Mouse (Mus musculus) embryonic fibroblast, embryonic 13.5 days (primary cell): Measurements from ENCODE around the gene Kansl1l. TPM values are rescaled to one million over a fixed set of nuclear protein-coding genes. Genes with fewer than 3 reads are reported as not detected.

Experiments
- H3K27ac ChIP-seq: 2 replicates; pipeline ENCODE4 v1.5.1; 2012; ENCODE audit warnings: low read length, control low read depth, inconsistent platforms; ENCODE audit not compliant: insufficient read depth
- H3K4me1 ChIP-seq: 2 replicates; pipeline ENCODE4 v1.6.1; 2011; ENCODE audit warnings: low read length; ENCODE audit not compliant: control insufficient read depth, insufficient read depth
- H3K4me3 ChIP-seq: 2 replicates; pipeline ENCODE4 v1.5.1; 2011; ENCODE audit warnings: mild to moderate bottlenecking, control low read depth, low read length; ENCODE audit not compliant: insufficient read depth
- CTCF ChIP-seq: IDR thresholded peaks from 2 replicates; pipeline ENCODE4 v1.5.1; 2011; ENCODE audit warnings: mild to moderate bottlenecking, control low read depth, low read length, moderate library complexity, borderline replicate concordance; ENCODE audit not compliant: insufficient read depth
- POLR2A ChIP-seq: IDR thresholded peaks from 2 replicates; pipeline ENCODE4 v1.6.1; 2011; ENCODE audit warnings: low read depth, mild to moderate bottlenecking, control low read depth, low read length, moderate library complexity
- polyA plus RNA-seq: library from polyadenylated mRNA; stranded (reverse); fragments of >200 nt; gene quantifications from 2 replicates; pipeline ENCODE4 v1.2.4, GENCODE M21; 2011; ENCODE audit warnings: low read depth; ENCODE audit not compliant: missing spikeins, insufficient read length

Kansl1l gene
- polyA plus RNA-seq, 1 experiment = 20.5 TPM

DNA sequence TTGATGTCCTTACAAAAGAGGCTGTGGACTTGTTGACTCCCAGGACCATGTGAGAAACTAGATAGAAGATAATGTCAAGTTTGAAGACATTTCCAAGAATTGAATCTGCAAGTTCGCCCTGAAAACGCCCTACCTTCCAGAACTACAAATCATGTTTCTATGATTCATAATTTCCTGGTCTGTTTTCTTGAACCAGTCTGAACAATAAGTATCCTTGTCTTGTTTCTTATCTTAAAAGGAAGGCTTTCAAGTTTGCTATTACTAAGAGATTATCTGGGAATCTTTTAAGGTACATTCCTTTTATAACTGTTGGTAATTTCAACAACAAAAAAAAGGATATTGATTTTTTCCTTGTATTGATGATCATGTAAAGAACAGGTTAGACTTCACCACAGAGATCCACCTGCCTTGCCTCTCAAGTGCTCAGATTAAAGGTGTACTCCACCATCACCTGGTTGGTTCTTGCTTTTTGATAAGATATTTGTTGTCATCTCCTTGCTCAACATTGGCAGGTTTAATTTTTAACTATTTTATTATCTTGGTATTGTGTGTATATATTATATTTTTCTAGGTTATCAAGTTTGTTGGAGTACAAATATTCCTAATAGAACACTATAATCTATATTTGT, 24.4 kb downstream of the Kansl1l start:
- Histone ChIP-seq H3K4me1 (no peaks in the 10 kb centered on the region), H3K4me3 (no peak overlapping the region), H3K27ac (no peak overlapping the region)
- TF ChIP-seq POLR2A = no peak
- no peak for TF ChIP-seq CTCF

DNA sequence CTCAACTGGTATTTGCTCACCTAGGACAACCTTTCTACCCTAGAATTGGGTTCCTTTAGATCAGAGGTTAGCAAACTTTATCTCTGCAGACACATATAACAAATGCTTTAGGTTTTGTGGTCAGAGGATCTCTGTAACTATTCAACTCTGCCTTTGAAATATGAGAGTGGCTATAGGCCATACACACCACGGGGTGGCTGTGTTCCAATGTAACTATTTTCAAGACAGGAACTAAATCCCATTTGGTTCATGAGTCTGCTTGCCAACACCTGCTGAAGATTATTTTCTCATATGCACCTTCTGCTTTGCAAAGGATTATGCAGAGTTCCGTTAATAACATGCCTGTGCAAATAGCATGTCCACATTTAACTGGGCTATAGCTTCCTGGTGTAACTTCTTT, 35.1 kb downstream of the Kansl1l start:
- Histone ChIP-seq H3K4me3 (no peak overlapping the region), H3K27ac (no peak overlapping the region), H3K4me1 (no peaks in the 10 kb centered on the region)
- TF ChIP-seq POLR2A (no peak), CTCF (no peak)

DNA sequence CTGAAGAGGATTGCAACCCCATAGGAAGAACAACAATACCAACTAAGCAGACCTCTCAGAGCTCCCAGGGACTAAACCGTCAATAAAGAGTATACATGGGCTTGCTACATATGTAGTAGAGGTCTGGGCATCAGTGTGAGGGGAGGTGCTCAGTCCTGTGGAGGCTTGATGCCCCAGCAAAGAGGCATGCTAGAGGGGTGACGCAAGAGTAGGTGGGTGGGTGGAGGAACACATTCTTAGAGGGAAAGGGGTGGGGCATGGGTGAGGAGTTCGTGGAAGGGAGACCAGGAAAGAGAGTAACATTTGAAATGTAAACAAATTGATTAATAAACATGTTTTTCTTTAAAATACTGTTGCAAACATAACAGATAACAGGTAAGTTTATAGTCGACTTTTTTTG, 36.3 kb downstream of the Kansl1l start:
- H3K4me1 ChIP-seq = no peaks in the 10 kb centered on the region
- H3K4me3 ChIP-seq = no peak overlapping the region
- TF ChIP-seq POLR2A (no peak), CTCF (no peak)
- no peak overlapping the region for H3K27ac ChIP-seq

DNA sequence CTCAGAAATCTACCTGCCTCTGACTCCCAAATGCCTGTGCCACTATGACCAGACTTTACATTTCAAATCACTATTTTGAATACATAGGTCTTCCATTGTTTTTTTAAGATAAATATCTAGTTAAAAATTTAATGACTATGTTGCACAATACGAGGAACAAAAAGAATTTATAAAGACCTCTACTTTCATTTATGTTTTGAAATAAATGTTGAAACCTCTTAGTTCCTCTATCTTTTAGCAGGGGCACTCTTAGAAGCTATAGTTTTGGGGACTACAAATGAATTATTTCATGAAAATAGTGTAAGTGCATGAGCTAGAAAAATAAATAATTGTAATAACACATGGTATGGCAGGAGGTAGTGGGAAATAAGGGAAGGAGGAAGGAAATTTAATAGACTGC, 38.6 kb downstream of the Kansl1l start:
- no peak for TF ChIP-seq CTCF
- no peaks in the 10 kb centered on the region for H3K4me1 ChIP-seq
- no peak overlapping the region for H3K4me3 ChIP-seq

DNA sequence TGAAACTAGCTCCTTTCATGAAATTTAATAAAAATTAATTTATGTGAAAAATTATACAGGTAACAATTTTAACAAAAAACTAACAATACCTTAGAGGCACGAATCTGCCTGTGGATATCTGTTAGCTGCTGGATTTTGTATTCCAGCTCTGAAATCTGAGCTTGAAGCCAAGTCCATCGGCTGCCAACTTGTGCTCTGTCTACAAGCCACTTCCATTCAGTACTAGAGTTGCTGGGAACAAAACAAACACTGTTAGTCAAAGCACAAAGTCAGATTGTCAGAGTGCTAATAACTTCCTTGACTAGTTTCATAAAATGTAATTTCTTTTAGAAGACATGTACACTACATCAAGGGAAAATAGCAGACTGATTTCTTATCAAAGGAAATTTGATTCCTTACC, 39.5 kb downstream of the Kansl1l start:
- no peaks in the 10 kb centered on the region for H3K4me1 ChIP-seq
- H3K27ac ChIP-seq = no peak overlapping the region
- TF ChIP-seq CTCF = no peak
- TF ChIP-seq POLR2A = no peak
- H3K4me3 ChIP-seq = no peak overlapping the region

More for the DNA sequence above, 38.6 kb downstream of the Kansl1l start:
- H3K27ac ChIP-seq = no peak overlapping the region

DNA sequence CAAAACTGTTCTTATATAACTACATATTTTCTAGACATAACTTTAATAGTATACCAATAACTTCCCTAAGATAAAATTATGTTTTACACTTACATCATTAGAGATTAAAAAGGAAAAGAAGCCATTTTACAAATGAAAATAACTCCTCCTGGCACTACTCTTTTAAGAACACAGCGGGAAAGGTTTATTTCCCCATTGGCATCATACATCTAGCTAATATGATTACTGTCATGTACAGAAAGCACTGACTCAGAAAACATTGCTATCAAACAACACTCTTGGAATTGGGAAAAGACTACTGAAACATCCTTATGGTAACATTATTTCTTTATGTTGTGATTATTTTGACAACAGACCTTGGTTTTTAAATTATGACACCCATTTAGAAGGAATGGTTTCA, 48.6 kb downstream of the Kansl1l start:
- no peaks in the 10 kb centered on the region for H3K4me1 ChIP-seq
- H3K27ac ChIP-seq = no peak overlapping the region
- TF ChIP-seq POLR2A (no peak), CTCF (no peak)
- no peak overlapping the region for H3K4me3 ChIP-seq

DNA sequence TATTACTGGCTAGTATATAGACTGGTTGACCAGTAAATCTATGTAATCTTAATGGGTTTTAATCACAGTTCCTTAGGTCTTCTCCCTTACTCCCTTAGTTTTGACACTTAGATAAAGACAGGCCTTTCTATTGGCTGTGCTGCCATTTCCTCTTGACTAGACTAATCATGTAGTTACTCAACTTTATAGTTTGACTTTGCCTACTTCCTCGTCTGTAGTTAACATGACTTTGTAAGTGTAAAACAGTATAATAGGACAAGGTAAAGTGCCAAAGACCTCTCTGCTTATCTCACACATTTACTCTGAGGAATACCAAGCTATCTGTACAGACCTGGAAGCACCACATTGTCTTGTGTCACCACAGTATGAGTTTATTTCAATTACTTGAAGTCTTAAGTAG, 86.8 kb downstream of the Kansl1l start:
- Histone ChIP-seq H3K4me3 (no peak overlapping the region), H3K27ac (no peak overlapping the region), H3K4me1 (no peaks in the 10 kb centered on the region)
- TF ChIP-seq POLR2A (no peak), CTCF (no peak)

DNA sequence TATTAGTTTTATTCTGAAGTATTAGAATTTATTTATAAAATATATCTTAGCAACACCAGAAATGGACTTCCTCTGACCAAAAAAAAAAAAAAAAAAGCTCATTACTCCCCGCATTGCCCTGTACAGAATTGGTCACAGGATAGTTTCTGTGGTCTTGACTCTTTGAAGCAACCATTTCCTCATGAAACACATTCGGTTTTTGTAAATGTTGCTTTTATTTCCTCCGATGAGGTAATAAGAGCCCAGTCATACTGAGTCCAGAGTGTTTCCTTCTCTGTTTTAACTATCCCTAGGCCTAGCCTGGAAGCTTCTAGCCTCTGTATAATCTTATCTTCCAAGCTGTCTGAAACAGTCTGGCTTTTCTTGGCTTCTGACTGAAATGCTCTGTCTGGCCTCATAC, 104.5 kb downstream of the Kansl1l start:
- Histone ChIP-seq H3K4me3 (no peak overlapping the region), H3K4me1 (no peaks in the 10 kb centered on the region), H3K27ac (no peak overlapping the region)
- TF ChIP-seq POLR2A (no peak), CTCF (no peak)

DNA sequence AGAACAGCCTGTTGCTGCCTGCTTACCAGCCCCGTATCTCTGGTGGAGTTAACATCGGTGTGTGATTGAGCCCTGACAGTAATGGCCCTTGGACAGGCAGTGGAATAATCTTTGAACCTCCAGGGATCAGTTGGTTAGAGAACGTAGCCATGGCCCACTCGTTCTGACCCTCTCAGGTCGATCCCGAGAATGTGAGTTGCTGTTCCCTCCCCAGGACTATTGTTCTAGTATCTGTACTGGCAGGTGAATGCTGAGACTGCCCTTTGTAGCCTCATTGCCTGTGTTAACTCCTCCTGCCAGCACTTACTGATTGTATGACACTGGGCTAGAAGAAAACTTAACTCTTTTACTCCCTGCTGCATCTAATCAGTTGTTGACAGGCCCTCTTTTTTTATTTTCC, 112.8 kb downstream of the Kansl1l start:
- Histone ChIP-seq H3K27ac (no peak overlapping the region), H3K4me1 (peaks cover 4% of the 10 kb centered on the region; the same call in 1 of the 2 replicates), H3K4me3 (no peak overlapping the region)
- no peak for TF ChIP-seq POLR2A
- no peak for TF ChIP-seq CTCF

DNA sequence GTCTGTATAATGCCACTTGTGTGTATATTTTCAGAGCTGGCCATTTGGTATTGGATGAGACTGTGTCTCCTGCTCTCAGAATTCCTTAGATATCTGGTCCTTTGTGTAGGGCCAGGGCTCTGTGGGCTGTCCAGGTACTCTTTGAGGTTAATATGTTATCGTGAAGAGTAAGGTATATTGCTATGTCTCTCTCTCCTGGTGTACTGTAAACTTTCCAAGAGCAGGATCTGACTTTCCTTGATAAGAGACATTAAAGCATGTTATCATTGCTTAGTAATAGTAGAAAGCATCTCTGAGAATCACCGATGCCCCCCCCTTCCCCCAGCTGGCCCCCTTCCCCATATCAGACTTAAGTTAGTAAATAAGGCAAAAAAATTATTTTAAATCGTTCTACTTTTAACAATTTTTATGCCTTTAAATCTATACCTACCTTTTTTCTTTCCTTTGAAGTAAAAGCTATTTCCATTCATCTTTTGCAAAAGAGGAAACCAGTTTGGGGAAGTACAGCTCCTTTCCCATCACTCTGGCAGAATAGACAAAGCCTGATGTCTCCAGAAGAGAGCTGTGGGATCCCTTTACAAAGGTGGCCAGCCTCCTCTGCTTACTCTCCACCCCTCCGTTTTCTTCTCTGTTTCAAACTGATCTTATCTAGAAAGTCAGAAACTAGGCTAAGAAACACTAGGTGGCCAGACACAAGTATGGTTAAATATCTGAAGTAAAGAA, 114.6 kb downstream of the Kansl1l start:
- no peak overlapping the region for H3K27ac ChIP-seq
- peaks cover 4% of the 10 kb centered on the region; the same call in 1 of the 2 replicates for H3K4me1 ChIP-seq
- TF ChIP-seq CTCF = no peak
- TF ChIP-seq POLR2A = no peak
- no peak overlapping the region for H3K4me3 ChIP-seq

DNA sequence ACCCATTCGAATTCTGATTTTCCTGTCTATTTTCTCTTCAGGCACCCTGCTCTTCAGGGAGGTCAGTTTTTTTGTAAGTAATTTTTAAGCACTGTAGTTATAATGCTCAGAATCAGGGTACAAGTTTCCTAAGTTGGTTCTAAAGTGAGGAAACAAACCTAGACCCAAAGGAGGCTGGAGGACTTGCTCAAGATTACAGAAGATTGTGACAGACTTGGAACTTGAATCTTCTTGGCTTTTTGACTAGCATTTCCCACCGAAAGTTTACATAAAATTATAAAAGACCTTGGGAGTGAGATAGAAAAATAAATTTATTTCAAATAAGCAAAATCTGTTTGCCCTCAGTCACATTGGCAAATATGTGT, 115.8 kb downstream of the Kansl1l start:
- Histone ChIP-seq H3K4me1 (peaks cover 4% of the 10 kb centered on the region; the same call in 1 of the 2 replicates), H3K27ac (no peak overlapping the region)
- TF ChIP-seq CTCF = no peak
- TF ChIP-seq POLR2A = no peak

More for the DNA sequence above, 115.8 kb downstream of the Kansl1l start:
- H3K4me3 ChIP-seq = peak overlapping the region; percentile 92
